Mouse (Mus musculus): ENCODE results near the gene Rreb1. TPM values are rescaled to one million over a fixed set of nuclear protein-coding genes. Genes with fewer than 3 reads are reported as not detected.

The Rreb1 gene
- polyA plus RNA-seq, 1 experiment from 2014 or later, result 11.0 TPM

DNA sequence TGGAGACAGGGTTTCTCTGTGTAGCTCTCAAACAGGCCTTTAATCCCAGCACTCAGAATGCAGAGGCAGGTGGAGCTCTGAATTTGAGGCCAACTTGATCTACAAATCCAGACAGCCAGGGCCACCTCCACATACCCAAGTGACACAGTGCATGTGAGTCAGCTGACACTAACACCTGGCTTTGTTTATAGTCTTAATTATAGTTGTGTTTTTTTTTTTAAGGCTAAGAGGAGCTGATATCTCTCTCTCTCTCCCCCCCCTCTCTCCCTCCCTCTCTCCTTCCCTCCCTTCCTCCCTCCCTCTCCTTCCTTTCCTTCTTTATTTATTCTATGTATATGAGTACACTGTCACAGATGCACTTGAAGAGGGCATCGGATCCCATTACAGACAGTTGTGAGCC lies 86.5 kb downstream of the Rreb1 start:
- 92% methylated on average over 1 of the region's 1 CpGs for WGBS
- H3K4me3 ChIP-seq, result no peak overlapping the region
- H3K27ac ChIP-seq (replicated peaks), result no peak overlapping the region
- no peak overlapping the region for H3K4me2 ChIP-seq
- H3K27me3 ChIP-seq (replicated peaks), result no peaks in the 10 kb centered on the region
- H3K9me3 ChIP-seq, result no peaks in the 10 kb centered on the region
- no peak for ATAC-seq (ENCODE audit: extremely low read depth, insufficient number of reproducible peaks, low FRiP score, low TSS enrichment)
- H3K9ac ChIP-seq, result no peak overlapping the region
- H3K4me1 ChIP-seq, result peaks cover 83% of the 10 kb centered on the region
- H3K36me3 ChIP-seq, result peaks cover 3% of the 10 kb centered on the region; the same call in 1 of the 2 replicates

GRCm38 (mm10) chr13:37866296-37866695 lies 88.1 kb downstream of the Rreb1 start:
- Histone ChIP-seq H3K36me3 (peaks cover 3% of the 10 kb centered on the region; the same call in 1 of the 2 replicates), H3K4me1 (peaks cover 86% of the 10 kb centered on the region), H3K9me3 (no peaks in the 10 kb centered on the region), H3K27ac (replicated peaks) (peak overlapping the region; percentile 66), H3K4me3 (no peak overlapping the region), H3K27me3 (replicated peaks) (no peaks in the 10 kb centered on the region), H3K4me2 (0 out of 2 replicates have a peak overlapping the region, but pooled peaks have one; percentile 8), H3K9ac (no peak overlapping the region)
- ATAC-seq (ENCODE audit: extremely low read depth, insufficient number of reproducible peaks, low FRiP score, low TSS enrichment), result no peak
- WGBS, result 29% methylated on average over 5 of the region's 5 CpGs

DNA sequence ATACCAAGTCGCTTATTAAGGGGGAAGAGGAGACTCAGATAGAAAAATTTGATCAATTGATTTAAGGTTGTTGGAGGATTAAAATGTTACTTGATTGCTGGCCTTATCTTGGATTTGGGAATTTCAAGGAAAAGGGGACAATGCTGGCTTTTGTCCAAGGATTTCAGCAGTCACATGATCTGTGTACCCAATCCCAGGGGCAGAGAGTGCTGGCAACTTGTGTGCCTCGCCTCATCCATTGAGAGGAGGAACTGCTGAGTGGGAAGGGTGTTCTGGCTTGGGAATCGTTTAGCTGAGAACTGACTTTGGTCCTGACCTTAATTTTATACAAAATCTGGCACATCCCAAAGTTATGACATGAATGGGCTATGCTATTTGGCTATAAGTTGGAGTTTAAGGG lies 88.6 kb downstream of the Rreb1 start:
- H3K27me3 ChIP-seq (replicated peaks), result no peaks in the 10 kb centered on the region
- H3K4me2 ChIP-seq, result peak overlapping the region; percentile 9; the same call in 1 of the 2 replicates
- peaks cover 83% of the 10 kb centered on the region for H3K4me1 ChIP-seq
- no peak for ATAC-seq (ENCODE audit: extremely low read depth, insufficient number of reproducible peaks, low FRiP score, low TSS enrichment)
- no peak overlapping the region for H3K4me3 ChIP-seq
- WGBS, result 33% methylated on average over 3 of the region's 3 CpGs
- H3K36me3 ChIP-seq, result peaks cover 3% of the 10 kb centered on the region; the same call in 1 of the 2 replicates
- no peaks in the 10 kb centered on the region for H3K9me3 ChIP-seq
- peak overlapping the region; percentile 66 for H3K27ac ChIP-seq (replicated peaks)
- no peak overlapping the region for H3K9ac ChIP-seq

DNA sequence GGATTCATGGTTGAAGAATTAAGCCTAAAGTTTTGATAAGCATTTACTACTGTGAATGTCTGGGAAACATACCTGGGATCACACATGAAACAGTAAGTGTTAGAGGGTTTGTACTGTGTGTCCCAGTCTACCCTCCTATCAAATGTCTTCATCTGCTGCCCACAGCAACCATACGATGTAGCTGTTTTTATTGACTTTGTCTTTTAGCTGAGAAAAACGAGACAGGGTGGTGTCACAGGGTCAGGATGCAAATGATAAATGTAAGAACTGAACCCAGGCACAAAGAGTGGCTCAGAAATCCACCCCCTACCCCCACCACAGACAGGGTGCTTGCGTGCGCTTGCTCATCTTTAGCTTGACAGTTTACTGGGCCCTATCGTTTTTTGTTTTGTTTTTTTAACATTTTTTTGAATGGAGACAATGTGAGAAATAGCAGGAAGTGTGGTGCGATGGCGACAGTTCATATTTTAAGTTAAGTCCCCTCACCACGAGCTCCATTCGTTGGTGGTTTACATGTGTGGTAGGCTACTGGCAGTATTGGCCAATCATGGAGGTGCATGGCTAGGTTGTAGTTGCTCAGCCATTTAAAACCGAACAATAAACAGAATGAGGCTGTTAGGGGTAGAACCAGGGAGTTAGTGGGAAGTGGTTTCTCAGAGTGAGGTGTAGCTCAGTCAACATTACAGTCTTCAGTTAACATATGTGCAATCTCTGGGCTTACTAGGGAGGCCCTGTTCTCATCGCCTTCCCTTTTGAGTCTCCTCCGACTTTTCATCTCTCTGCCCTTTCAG lies 92.1 kb downstream of the Rreb1 start:
- no peaks in the 10 kb centered on the region for H3K9me3 ChIP-seq

DNA sequence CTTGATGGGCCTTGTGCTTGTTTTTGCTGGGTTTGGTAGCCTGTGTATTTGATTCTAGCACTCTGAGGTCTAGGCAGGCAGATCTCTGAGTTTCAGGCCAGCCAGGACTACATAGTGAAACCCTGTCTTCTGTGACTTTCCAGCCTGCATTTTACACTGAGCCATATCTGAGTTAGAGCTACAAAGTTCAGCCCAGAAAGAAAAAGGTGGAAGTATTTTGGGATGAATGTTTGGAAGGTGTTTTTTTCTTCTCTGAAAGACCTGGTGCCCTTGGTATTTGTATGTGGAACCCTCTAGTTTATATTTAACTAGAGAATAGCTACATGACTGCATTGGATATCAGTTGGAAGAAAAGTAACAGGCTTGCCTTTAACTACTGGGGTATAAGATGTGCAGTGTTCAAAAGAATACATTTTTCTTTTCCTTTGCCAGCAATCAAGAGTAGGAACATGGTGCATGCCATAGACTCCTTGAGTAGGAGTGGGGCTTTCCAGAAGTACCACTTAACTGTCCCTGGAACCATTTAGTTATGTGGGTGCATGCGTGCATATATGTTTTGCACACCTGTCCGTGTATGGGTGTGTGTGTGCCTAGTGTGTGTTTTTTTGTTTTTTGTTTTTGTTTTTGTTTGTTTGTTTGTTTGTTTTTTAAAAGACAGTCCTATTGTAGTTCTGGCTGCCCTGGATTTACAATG lies 94.1 kb downstream of the Rreb1 start:
- no peaks in the 10 kb centered on the region for H3K36me3 ChIP-seq
- H3K4me1 ChIP-seq, result peaks cover 73% of the 10 kb centered on the region
- no peak overlapping the region for H3K4me2 ChIP-seq
- no peak for ATAC-seq (ENCODE audit: extremely low read depth, insufficient number of reproducible peaks, low FRiP score, low TSS enrichment)
- H3K9me3 ChIP-seq, result no peaks in the 10 kb centered on the region
- H3K27ac ChIP-seq (replicated peaks), result no peak overlapping the region
- no peak overlapping the region for H3K9ac ChIP-seq
- no peaks in the 10 kb centered on the region for H3K27me3 ChIP-seq (replicated peaks)
- WGBS, result 87% methylated on average over 2 of the region's 2 CpGs
- H3K4me3 ChIP-seq, result no peak overlapping the region

More for the DNA sequence above, 92.1 kb downstream of the Rreb1 start:
- no peak overlapping the region for H3K27ac ChIP-seq (replicated peaks)
- no peaks in the 10 kb centered on the region for H3K36me3 ChIP-seq
- ATAC-seq (ENCODE audit: extremely low read depth, insufficient number of reproducible peaks, low FRiP score, low TSS enrichment), result no peak
- 79% methylated on average over 12 of the region's 12 CpGs for WGBS
- peaks cover 75% of the 10 kb centered on the region for H3K4me1 ChIP-seq
- no peak overlapping the region for H3K9ac ChIP-seq
- H3K27me3 ChIP-seq (replicated peaks), result no peaks in the 10 kb centered on the region
- no peak overlapping the region for H3K4me3 ChIP-seq
- H3K4me2 ChIP-seq, result no peak overlapping the region

GRCm38 (mm10) chr13:37873125-37873891 lies 95.1 kb downstream of the Rreb1 start:
- H3K4me3 ChIP-seq, result no peak overlapping the region
- ATAC-seq (ENCODE audit: extremely low read depth, insufficient number of reproducible peaks, low FRiP score, low TSS enrichment), result no peak
- WGBS, result 68% methylated on average over 7 of the region's 7 CpGs
- no peaks in the 10 kb centered on the region for H3K27me3 ChIP-seq (replicated peaks)
- H3K4me1 ChIP-seq, result peaks cover 74% of the 10 kb centered on the region
- H3K36me3 ChIP-seq, result no peaks in the 10 kb centered on the region
- no peaks in the 10 kb centered on the region for H3K9me3 ChIP-seq
- no peak overlapping the region for H3K9ac ChIP-seq
- H3K4me2 ChIP-seq, result no peak overlapping the region
- H3K27ac ChIP-seq (replicated peaks), result no peak overlapping the region

DNA sequence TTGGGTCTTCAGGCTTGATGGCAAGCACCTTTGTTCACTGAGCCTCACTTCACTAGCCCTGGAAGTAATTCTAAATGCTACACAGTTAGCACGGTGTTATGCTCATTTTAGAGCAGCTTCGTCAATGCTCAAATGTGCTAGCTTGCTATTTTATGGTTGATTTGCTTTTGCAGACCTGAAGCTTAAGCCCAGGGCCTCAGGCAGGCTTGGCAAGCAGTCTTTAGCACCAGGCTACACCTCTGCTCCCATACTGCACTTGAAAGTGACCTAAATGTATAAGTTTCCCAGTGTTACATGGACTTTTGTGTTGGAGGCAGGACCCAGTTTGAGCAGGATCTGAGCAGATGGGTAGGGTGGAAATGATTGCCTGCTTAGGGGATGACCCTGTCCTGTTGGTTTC lies 97.7 kb downstream of the Rreb1 start:
- H3K9me3 ChIP-seq, result no peaks in the 10 kb centered on the region
- peaks cover 80% of the 10 kb centered on the region for H3K4me1 ChIP-seq
- H3K27me3 ChIP-seq (replicated peaks), result no peaks in the 10 kb centered on the region
- H3K4me3 ChIP-seq, result no peak overlapping the region
- no peak for ATAC-seq (ENCODE audit: extremely low read depth, insufficient number of reproducible peaks, low FRiP score, low TSS enrichment)
- 91% methylated on average over 2 of the region's 2 CpGs for WGBS
- no peaks in the 10 kb centered on the region for H3K36me3 ChIP-seq
- H3K27ac ChIP-seq (replicated peaks), result no peak overlapping the region
- H3K4me2 ChIP-seq, result no peak overlapping the region
- H3K9ac ChIP-seq, result no peak overlapping the region

DNA sequence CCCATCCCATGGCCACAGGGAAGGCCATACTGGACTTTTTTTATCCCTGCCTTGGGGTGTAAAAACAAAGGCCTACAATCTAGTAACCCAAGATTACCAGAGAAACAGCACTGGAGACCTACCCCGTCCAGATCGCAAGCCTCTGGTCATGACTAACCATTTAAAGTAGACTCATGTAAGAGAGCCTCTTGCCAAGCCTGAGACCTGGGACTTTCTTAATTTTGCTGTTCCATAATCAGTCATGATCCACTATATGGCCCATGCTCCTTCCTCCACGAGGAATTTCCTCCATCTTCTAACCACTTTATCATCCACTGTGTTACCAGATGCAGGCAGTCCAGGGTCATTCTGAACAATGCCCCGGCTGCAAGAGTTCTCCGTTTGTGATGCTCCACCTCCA lies 98.2 kb downstream of the Rreb1 start:
- Histone ChIP-seq H3K27me3 (replicated peaks) (no peaks in the 10 kb centered on the region), H3K4me2 (no peak overlapping the region), H3K27ac (replicated peaks) (no peak overlapping the region), H3K4me1 (peaks cover 81% of the 10 kb centered on the region), H3K36me3 (no peaks in the 10 kb centered on the region), H3K4me3 (no peak overlapping the region), H3K9ac (no peak overlapping the region), H3K9me3 (no peaks in the 10 kb centered on the region)
- WGBS, result 57% methylated on average over 5 of the region's 5 CpGs
- ATAC-seq (ENCODE audit: extremely low read depth, insufficient number of reproducible peaks, low FRiP score, low TSS enrichment), result no peak

- no peak overlapping the region for H3K4me3 ChIP-seq
- no peaks in the 10 kb centered on the region for H3K9me3 ChIP-seq
- H3K4me2 ChIP-seq, result no peak overlapping the region
- ATAC-seq (ENCODE audit: extremely low read depth, insufficient number of reproducible peaks, low FRiP score, low TSS enrichment), result no peak
- no peak overlapping the region for H3K27ac ChIP-seq (replicated peaks)
- no peaks in the 10 kb centered on the region for H3K27me3 ChIP-seq (replicated peaks)
- 67% methylated on average over 4 of the region's 4 CpGs for WGBS
- peaks cover 84% of the 10 kb centered on the region for H3K4me1 ChIP-seq
- no peak overlapping the region for H3K9ac ChIP-seq
- no peaks in the 10 kb centered on the region for H3K36me3 ChIP-seq
These were observed 98.6 kb downstream of the Rreb1 start for GRCm38 (mm10) chr13:37876836-37877235.

DNA sequence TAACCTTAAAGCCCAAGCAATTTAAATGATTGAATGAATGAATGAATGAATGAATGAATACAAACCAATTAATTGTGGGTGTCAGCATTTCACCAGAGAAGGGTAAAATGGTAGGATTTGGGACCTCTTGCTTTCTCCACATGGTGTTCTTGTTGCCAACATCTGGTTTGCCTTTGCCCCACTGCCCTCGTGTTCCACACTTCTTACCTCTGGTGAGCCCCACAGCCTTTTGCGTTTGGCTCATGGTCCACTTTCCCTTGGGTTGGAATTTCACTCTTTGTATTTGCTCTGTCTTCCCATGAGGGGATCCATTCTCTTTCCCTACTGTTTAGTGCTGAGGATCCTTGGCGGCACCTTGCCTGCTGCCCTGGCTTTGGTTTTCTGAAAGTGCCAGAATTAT lies 99.0 kb downstream of the Rreb1 start:
- Histone ChIP-seq H3K27ac (replicated peaks) (no peak overlapping the region), H3K36me3 (no peaks in the 10 kb centered on the region), H3K9me3 (no peaks in the 10 kb centered on the region), H3K9ac (no peak overlapping the region), H3K4me2 (no peak overlapping the region), H3K4me3 (no peak overlapping the region), H3K27me3 (replicated peaks) (no peaks in the 10 kb centered on the region), H3K4me1 (peaks cover 85% of the 10 kb centered on the region)
- ATAC-seq (ENCODE audit: extremely low read depth, insufficient number of reproducible peaks, low FRiP score, low TSS enrichment), result no peak
- 70% methylated on average over 3 of the region's 3 CpGs for WGBS

- peak overlapping the region; percentile 38 for H3K4me2 ChIP-seq
- no peak overlapping the region for H3K4me3 ChIP-seq
- H3K27me3 ChIP-seq (replicated peaks), result no peaks in the 10 kb centered on the region
- H3K9ac ChIP-seq, result no peak overlapping the region
- no peaks in the 10 kb centered on the region for H3K9me3 ChIP-seq
- peaks cover 84% of the 10 kb centered on the region for H3K4me1 ChIP-seq
- H3K27ac ChIP-seq (replicated peaks), result peak overlapping the region; percentile 74
- peak; percentile 34; the same call in 1 of the 2 replicates for ATAC-seq (ENCODE audit: extremely low read depth, insufficient number of reproducible peaks, low FRiP score, low TSS enrichment)
- WGBS, result 9% methylated on average over 2 of the region's 2 CpGs
- no peaks in the 10 kb centered on the region for H3K36me3 ChIP-seq
These were observed 100.7 kb downstream of the Rreb1 start for GRCm38 (mm10) chr13:37878918-37879331.

Data from heart, embryonic 13.5 days (tissue).